Mouse (Mus musculus) hindbrain, embryonic 14.5 days (tissue): ENCODE measurements around the gene Mtfp1. TPM values are rescaled to one million over a fixed set of nuclear protein-coding genes. Genes with fewer than 3 reads are reported as not detected.

Experiments
- ATAC-seq: fragments of 200-750 bp; cut with Nextera tagmentation; 2 replicates; pipeline ENCODE4 v1.8.0; 2017; ENCODE audit warnings: moderate number of reproducible peaks, mild to moderate bottlenecking, moderate TSS enrichment, moderate library complexity; ENCODE audit not compliant: low FRiP score
- DNase-seq: peaks from one replicate; pipeline ENCODE4 v3.0.0-alpha.2; 2015; ENCODE audit warnings: low spot score
- H3K27ac ChIP-seq: fragments of 300-500 bp; sonication (generic); 2 replicates; pipeline ENCODE4 v1.5.1; 2014; ENCODE audit warnings: mild to moderate bottlenecking, moderate library complexity
- H3K27me3 ChIP-seq: fragments of 300-500 bp; sonication (generic); 2 replicates; pipeline ENCODE4 v1.6.1; 2014; ENCODE audit warnings: mild to moderate bottlenecking, low read length, mixed read lengths; ENCODE audit not compliant: control insufficient read depth, insufficient read depth
- H3K36me3 ChIP-seq: fragments of 300-500 bp; sonication (generic); replicated peaks from 2 replicates; pipeline ENCODE4 v1.6.1; 2014; ENCODE audit not compliant: control insufficient read depth, insufficient read depth
- H3K4me1 ChIP-seq: fragments of 300-500 bp; sonication (generic); replicated peaks from 2 replicates; pipeline ENCODE4 v1.6.1; 2014; ENCODE audit warnings: antibody characterized with exemption, low read length, mixed read lengths; ENCODE audit not compliant: control insufficient read depth, insufficient read depth
- H3K4me2 ChIP-seq: fragments of 300-500 bp; sonication (generic); replicated peaks from 2 replicates; pipeline ENCODE4 v1.6.1; 2014; ENCODE audit warnings: mild to moderate bottlenecking, moderate library complexity
- H3K4me3 ChIP-seq: fragments of 300-500 bp; sonication (generic); replicated peaks from 2 replicates; pipeline ENCODE4 v1.5.1; 2014; ENCODE audit warnings: mild to moderate bottlenecking, low read length
- H3K9ac ChIP-seq: fragments of 300-500 bp; sonication (generic); 2 replicates; pipeline ENCODE4 v1.6.1; 2014
- H3K9me3 ChIP-seq: fragments of 300-500 bp; sonication (generic); 2 replicates; pipeline ENCODE4 v1.6.1; 2016; ENCODE audit warnings: low read length; ENCODE audit not compliant: control insufficient read depth
- WGBS: fragments of 180-500 bp; shearing (Covaris S2); extraction: QIAGEN DNeasy Blood & Tissue Kit; methylation state at CpG from one replicate; pipeline ENCODE4 v1.1.7; 2014; 5-methylcytosine and 5-hydroxymethylcytosine counted together
- polyA plus RNA-seq: library from polyadenylated mRNA; unstranded; fragments of >200 nt; fragmentation: Nextera tagmentation; extraction: Ambion mirVana; gene quantifications from 2 replicates; pipeline ENCODE4 v1.2.1, GENCODE M21; 2014

The Mtfp1 gene
- 9.3 and 10.6 TPM in 2 replicates for polyA plus RNA-seq

DNA sequence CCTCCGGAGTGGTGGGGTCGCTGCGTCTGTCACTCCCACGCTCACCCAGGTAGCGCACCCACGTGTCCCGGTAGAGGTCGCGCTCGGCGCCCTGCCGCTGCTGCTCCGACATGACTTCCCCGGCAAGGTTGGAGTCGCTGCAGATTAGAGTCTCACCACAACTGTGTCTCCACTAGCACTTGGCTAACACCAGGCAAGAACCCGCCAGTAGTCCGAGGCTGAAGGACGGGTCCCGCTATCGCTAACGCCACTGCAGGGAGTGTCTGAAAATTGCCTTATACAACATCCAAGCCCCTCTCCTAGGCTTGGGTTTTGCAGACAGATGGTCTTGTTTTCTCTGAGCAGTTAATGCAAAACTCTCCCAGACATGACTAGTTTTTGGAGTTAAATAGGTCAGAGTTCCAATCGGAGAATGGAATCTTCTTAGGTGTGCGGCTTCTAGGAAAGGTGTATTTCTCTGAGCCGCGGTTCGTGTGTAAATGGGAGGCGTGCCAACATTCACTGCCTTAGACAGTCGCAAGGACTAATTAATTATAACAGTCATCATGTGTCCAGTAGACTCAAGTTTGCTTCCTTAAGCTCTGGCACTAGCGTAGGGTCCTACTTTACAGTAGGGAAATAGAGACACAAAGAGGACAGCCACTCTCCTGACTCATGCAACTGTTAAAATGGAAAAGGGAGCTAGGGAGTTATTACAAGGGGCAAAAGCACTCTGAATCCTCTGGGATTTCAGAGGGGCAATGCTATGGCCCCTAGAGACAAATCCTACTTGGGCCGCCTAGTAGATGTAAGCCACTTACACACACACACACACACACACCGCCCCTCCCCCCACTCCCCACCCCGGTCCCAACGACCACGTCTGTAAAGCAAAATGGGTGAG lies at the start of gene Mtfp1:
TSS of gene Mtfp1 (minus strand) at position 275 of the 883 bp plus-strand sequence.
- Histone ChIP-seq H3K9me3 (no peaks in the 10 kb centered on the region), H3K27me3 (no peaks in the 10 kb centered on the region), H3K4me2 (peak within 1 kb of the TSS; percentile 68), H3K36me3 (0 out of 2 replicates have a peak, but pooled peaks cover 7% of the 10 kb centered on the region), H3K9ac (peak within 1 kb of the TSS; percentile 45), H3K27ac (peak within 1 kb of the TSS; percentile 52), H3K4me3 (peak within 1 kb of the TSS; percentile 46), H3K4me1 (peaks cover 19% of the 10 kb centered on the region)
- 6% methylated on average over 34 of the region's 34 CpGs for WGBS
- no peak for ATAC-seq
- peak; percentile 68 for DNase-seq

DNA sequence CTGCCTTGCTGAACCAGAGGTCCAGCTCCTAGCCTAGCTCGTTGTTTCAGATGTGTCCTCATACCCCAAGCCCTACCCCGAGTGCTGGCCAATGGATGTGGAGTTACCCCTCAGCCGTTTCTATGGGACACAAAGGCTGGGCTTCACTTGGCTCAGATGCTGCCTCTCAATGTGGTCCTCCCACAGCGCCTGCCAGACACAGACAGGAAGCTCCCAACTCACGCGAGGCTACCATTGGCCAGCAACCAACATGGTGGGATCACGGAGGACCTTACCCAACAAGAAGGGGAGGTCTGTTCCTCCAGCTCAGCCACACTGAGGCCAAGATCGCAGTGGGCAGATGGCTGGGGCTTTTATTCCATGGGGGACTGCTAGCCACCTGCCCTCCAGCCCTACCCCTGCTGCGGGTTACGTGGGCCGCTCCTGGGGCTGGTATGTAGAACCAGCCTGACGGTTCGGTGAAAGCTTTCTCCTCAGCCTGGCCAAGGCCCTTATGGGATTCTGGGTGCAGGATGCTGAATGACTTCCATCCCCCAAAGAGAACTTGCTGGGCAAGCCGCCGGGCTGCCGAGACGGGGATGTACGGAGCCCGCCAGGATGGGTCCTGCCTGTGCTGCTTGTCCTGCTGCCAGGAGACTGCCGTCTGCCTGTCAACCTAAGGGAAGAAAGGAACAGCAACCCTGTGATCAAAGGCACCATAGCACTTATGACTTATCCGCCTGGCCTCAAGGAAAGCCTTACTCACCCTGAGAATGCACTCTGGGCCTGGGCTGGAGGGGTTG lies 48.2 kb upstream of the Mtfp1 start:
- Histone ChIP-seq H3K27ac (no peak overlapping the region), H3K4me2 (no peak overlapping the region), H3K36me3 (peaks cover 69% of the 10 kb centered on the region), H3K4me1 (no peaks in the 10 kb centered on the region), H3K9ac (no peak overlapping the region), H3K9me3 (no peaks in the 10 kb centered on the region), H3K4me3 (no peak overlapping the region), H3K27me3 (no peaks in the 10 kb centered on the region)
- DNase-seq (no peak), ATAC-seq (no peak)
- 88% methylated on average over 21 of the region's 21 CpGs for WGBS

DNA sequence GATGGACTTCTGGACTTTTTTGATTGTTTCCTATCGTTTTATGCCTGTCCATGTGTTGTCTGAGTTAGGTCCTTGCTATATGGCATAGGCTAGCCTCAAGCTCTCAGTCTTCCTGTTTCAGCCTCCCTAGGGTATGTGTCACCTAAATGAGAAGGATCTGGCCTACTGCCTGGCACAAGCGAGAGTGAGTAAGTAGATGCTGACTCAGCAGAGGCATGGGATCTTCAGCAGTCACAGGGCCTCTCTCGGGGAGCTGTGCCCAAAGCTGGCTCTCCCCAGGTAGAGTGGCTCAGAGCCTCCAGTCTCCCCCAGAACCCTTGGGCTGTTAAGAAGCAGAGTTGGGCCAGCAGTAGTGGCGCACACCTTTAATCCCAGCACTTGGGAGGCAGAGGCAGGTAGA lies 47.1 kb upstream of the Mtfp1 start:
- Histone ChIP-seq H3K4me3 (no peak overlapping the region), H3K9ac (no peak overlapping the region), H3K4me1 (no peaks in the 10 kb centered on the region; the same call in 1 of the 2 replicates), H3K36me3 (peaks cover 72% of the 10 kb centered on the region), H3K27me3 (no peaks in the 10 kb centered on the region), H3K9me3 (no peaks in the 10 kb centered on the region), H3K4me2 (no peak overlapping the region), H3K27ac (no peak overlapping the region)
- ATAC-seq (no peak), DNase-seq (no peak)
- 84% methylated on average over 4 of the region's 4 CpGs for WGBS

DNA sequence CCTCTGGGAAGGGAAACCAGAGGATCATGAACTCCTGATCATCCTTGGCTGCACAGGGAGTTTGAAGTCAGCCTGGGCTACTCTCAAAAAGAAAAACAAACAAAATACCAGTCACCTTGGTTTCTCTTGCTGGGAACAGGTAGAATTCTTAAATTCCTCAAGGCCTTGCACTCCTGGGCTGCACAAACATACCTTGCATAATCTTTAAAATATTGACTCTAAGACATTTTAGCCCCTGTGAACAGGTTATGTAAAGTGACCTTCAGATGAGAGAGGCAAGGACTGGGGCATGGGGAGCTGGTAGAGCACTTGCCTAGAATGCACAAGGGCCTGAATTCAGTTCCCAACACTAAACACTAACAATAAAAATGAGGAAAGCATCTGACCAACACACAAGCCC lies 46.3 kb upstream of the Mtfp1 start:
- peaks cover 8% of the 10 kb centered on the region for H3K4me1 ChIP-seq
- no peak overlapping the region for H3K4me2 ChIP-seq
- H3K36me3 ChIP-seq = peaks cover 74% of the 10 kb centered on the region
- H3K9me3 ChIP-seq = no peaks in the 10 kb centered on the region
- no peaks in the 10 kb centered on the region for H3K27me3 ChIP-seq
- H3K9ac ChIP-seq = no peak overlapping the region
- DNase-seq (no peak), ATAC-seq (no peak)
- no peak overlapping the region for H3K4me3 ChIP-seq
- H3K27ac ChIP-seq = no peak overlapping the region

DNA sequence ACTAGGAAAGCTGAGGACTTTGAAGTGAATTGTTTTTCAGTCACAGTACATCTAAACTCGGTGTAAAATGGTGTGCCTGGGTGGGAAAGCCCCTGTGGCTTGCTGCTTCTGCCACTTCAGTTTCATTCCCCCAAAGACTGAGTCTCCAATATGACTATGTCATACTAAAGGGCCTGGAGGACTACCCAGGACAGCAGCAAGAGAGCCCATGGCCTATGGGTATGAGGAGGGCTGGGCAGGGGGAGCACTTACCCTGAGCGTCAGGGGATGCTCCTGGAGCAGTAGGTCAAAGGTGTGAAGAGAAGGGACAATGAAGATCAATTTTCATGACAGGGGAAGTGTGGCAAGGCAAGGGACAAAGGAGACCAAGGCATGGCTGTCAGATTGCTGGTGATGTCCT lies 43.7 kb upstream of the Mtfp1 start:
- H3K36me3 ChIP-seq = peaks cover 68% of the 10 kb centered on the region
- no peak overlapping the region for H3K4me3 ChIP-seq
- H3K27me3 ChIP-seq = no peaks in the 10 kb centered on the region
- no peak overlapping the region for H3K9ac ChIP-seq
- peaks cover 17% of the 10 kb centered on the region for H3K4me1 ChIP-seq
- ATAC-seq = no peak
- no peak for DNase-seq
- no peaks in the 10 kb centered on the region for H3K9me3 ChIP-seq
- H3K27ac ChIP-seq = no peak overlapping the region
- H3K4me2 ChIP-seq = no peak overlapping the region
- WGBS = 57% methylated on average over 2 of the region's 2 CpGs

DNA sequence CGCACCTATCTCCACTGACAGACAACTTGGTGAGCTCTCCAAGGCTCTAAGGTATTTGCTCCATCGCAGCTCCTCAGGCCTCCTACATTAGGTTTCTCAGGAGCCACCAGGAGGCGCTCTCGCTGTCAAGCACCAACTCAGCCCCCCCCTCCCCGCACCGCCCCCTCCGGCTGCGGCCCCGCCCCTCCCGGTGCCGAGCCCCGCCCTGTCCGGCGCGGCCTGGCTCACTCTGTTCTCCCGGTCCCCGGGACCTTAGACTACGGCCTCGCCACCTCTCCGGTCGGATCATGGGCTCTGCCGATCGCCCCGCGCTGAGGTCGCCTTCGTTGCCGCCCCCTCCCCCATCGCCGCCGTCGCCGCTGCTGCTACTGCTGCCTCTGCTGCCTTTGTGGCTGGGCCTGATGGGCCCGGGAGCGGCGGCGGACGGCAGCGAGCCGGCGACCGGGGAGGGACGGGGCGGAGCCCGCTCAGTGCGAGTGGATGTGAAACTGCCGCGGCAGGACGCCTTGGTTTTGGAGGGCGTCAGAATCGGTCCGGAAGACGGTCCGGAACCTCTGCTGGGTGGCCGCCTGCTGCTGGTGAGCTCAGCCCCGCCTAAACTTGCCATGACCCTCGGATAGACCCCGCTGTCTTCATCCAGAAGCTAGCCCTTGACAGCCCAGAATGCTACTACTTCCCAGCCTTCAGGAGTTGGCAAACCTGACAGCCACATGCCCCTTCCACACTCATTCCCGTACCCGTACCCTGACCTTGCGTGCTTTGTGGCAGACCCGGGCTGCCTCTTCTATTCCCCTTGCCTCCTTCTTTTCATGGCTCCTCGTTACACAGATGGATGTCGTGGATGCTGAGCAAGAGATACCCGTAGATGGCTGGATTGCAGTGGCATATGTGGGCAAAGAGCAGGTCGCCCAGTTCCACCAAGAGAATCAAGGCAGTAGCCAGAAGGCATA lies 40.0 kb upstream of the Mtfp1 start, which contains the start of gene Rnf215:
TSS of gene Rnf215 (plus strand) at position 217 of the 950 bp plus-strand sequence.
- H3K9ac ChIP-seq = peak within 1 kb of the TSS; percentile 98
- H3K4me3 ChIP-seq = peak within 1 kb of the TSS; percentile 92
- H3K36me3 ChIP-seq = peaks cover 31% of the 10 kb centered on the region
- no peaks in the 10 kb centered on the region for H3K9me3 ChIP-seq
- H3K4me2 ChIP-seq = peak within 1 kb of the TSS; percentile 85
- ATAC-seq = peak; percentile 91
- H3K27me3 ChIP-seq = no peaks in the 10 kb centered on the region
- DNase-seq = peak; percentile 93
- peaks cover 17% of the 10 kb centered on the region for H3K4me1 ChIP-seq
- under 1% methylated on average over 58 of the region's 66 CpGs for WGBS
- H3K27ac ChIP-seq = peak within 1 kb of the TSS; percentile 92

DNA sequence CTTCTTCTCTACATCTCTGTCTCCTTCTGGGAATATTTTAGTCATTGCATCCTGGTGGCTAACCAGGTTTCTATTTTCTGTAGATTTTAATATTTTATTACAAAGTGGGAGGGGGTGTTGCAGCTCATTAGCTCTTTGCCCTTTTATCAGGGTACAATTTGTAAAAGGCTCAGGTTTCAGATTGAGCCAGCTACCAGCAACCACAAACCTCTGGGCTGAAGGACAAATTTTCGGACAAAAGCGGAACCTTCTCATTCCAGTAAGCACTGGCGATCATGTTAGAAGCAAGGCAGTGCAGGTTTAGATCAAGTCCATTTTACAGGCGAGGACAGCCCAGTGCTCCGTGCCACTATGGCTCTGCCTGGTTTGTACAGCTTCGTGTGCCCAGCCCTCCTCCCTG lies 39.2 kb upstream of the Mtfp1 start:
- 59% methylated on average over 6 of the region's 6 CpGs for WGBS
- H3K4me3 ChIP-seq = peak overlapping the region; percentile 92; the same call in 1 of the 2 replicates
- peak overlapping the region; percentile 85; the same call in 1 of the 2 replicates for H3K4me2 ChIP-seq
- peaks cover 22% of the 10 kb centered on the region for H3K36me3 ChIP-seq
- DNase-seq (no peak), ATAC-seq (no peak)
- H3K27me3 ChIP-seq = no peaks in the 10 kb centered on the region
- H3K9ac ChIP-seq = peak overlapping the region; percentile 98; the same call in 1 of the 2 replicates
- 0 out of 2 replicates have a peak overlapping the region, but pooled peaks have one; percentile 92 for H3K27ac ChIP-seq
- H3K4me1 ChIP-seq = peaks cover 17% of the 10 kb centered on the region
- no peaks in the 10 kb centered on the region for H3K9me3 ChIP-seq

DNA sequence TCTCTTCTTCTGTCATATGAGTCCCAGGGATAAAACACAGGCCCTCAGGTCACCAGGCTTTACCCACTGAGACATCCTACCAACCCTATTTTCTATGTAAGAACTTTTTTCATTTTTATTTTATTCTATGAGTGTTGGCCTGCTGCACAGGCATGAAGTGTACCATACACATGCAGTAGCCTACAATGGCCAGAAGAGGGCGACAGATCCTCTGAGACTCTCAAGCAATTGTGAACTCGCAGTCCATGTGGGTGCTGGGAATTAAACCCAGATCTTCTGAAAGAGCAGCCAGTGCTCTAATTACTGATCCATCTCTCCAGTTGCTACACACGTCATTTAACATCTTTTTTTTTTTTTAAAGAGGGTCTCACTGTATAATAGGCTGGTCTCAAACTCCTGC lies 38.2 kb upstream of the Mtfp1 start:
- 55% methylated on average over 3 of the region's 3 CpGs for WGBS

More for the DNA sequence above, 38.2 kb upstream of the Mtfp1 start:
- no peak for ATAC-seq
- no peak overlapping the region for H3K4me3 ChIP-seq
- H3K27me3 ChIP-seq = no peaks in the 10 kb centered on the region
- H3K36me3 ChIP-seq = peaks cover 13% of the 10 kb centered on the region
- no peak overlapping the region for H3K9ac ChIP-seq
- H3K27ac ChIP-seq = no peak overlapping the region
- DNase-seq = no peak
- no peaks in the 10 kb centered on the region for H3K9me3 ChIP-seq
- peaks cover 17% of the 10 kb centered on the region for H3K4me1 ChIP-seq
- no peak overlapping the region for H3K4me2 ChIP-seq
